Mouse (Mus musculus) hindbrain, embryonic 15.5 days (tissue): ENCODE measurements around the gene Gns. TPM values are rescaled to one million over a fixed set of nuclear protein-coding genes. Genes with fewer than 3 reads are reported as not detected.

Source experiments
- ATAC-seq: fragments of 200-750 bp; cut with Nextera tagmentation; 2 replicates; pipeline ENCODE4 v1.8.0; 2017; ENCODE audit warnings: low read depth, moderate number of reproducible peaks, moderate TSS enrichment; ENCODE audit not compliant: low FRiP score
- H3K27ac ChIP-seq: fragments of 300-500 bp; sonication (generic); replicated peaks from 2 replicates; pipeline ENCODE4 v1.5.1; 2015; ENCODE audit warnings: mild to moderate bottlenecking, inconsistent platforms
- H3K27me3 ChIP-seq: fragments of 300-500 bp; sonication (generic); 2 replicates; pipeline ENCODE4 v1.6.1; 2015; ENCODE audit warnings: control low read depth, inconsistent platforms
- H3K36me3 ChIP-seq: fragments of 300-500 bp; sonication (generic); 2 replicates; pipeline ENCODE4 v1.6.1; 2015; ENCODE audit warnings: control low read depth, inconsistent platforms
- H3K4me1 ChIP-seq: fragments of 300-500 bp; sonication (generic); replicated peaks from 2 replicates; pipeline ENCODE4 v1.6.1; 2015; ENCODE audit warnings: control low read depth, inconsistent platforms
- H3K4me2 ChIP-seq: fragments of 300-500 bp; sonication (generic); 2 replicates; pipeline ENCODE4 v1.6.1; 2015; ENCODE audit warnings: moderate library complexity, mild to moderate bottlenecking, inconsistent platforms
- H3K4me3 ChIP-seq: fragments of 300-500 bp; sonication (generic); 2 replicates; pipeline ENCODE4 v1.5.1; 2015; ENCODE audit warnings: mild to moderate bottlenecking, inconsistent platforms
- H3K9ac ChIP-seq: fragments of 300-500 bp; sonication (generic); 2 replicates; pipeline ENCODE4 v1.6.1; 2015; ENCODE audit warnings: inconsistent platforms
- H3K9me3 ChIP-seq: fragments of 300-500 bp; sonication (generic); 2 replicates; pipeline ENCODE4 v1.6.1; 2016; ENCODE audit warnings: control low read depth, inconsistent platforms
- WGBS: fragments of 180-500 bp; shearing (Covaris S2); methylation state at CpG from one replicate; pipeline ENCODE4 v1.1.7; 2015; 5-methylcytosine and 5-hydroxymethylcytosine counted together
- polyA plus RNA-seq: library from polyadenylated mRNA; unstranded; fragments of >200 nt; fragmentation: Nextera tagmentation; extraction: Ambion mirVana; gene quantifications from 2 replicates; pipeline ENCODE4 v1.2.1, GENCODE M21; 2015

Gns gene
- polyA plus RNA-seq, 1 experiment from 2014 or later: 42.5 TPM

DNA sequence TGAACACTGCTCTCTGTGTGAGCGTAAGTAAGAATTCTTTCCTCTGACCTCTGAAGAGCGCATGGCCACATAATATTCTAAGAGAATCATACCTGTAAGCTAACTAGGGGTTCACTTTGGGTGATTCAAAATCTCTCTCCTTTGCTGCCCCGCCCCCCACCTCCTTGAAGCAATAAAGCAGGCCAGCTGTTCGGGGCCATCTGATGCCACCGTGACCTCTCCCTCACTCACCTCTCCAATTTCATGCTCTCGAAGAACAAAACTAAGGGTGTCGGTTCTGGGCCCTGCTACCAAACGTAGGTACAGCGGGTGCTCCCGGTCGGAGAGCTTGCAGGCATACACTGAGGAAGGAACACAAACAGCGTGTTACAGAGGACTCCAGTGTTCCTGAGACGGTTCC is 49.2 kb downstream of the Gns start:
- Histone ChIP-seq H3K9me3 (no peaks in the 10 kb centered on the region), H3K27ac (no peak overlapping the region), H3K4me1 (peaks cover 9% of the 10 kb centered on the region; the same call in 1 of the 2 replicates), H3K9ac (no peak overlapping the region), H3K27me3 (no peaks in the 10 kb centered on the region), H3K4me2 (no peak overlapping the region), H3K4me3 (no peak overlapping the region), H3K36me3 (no peaks in the 10 kb centered on the region)
- ATAC-seq: no peak
- WGBS: 88% methylated on average over 13 of the region's 13 CpGs

- Histone ChIP-seq H3K27ac (no peak overlapping the region), H3K27me3 (no peaks in the 10 kb centered on the region), H3K36me3 (no peaks in the 10 kb centered on the region), H3K9ac (no peak overlapping the region), H3K4me2 (no peak overlapping the region), H3K4me3 (no peak overlapping the region), H3K4me1 (peaks cover 37% of the 10 kb centered on the region), H3K9me3 (no peaks in the 10 kb centered on the region)
- 71% methylated on average over 14 of the region's 14 CpGs for WGBS
- ATAC-seq: no peak
Observed at GRCm38 (mm10) chr10:121418835-121419234, 53.9 kb downstream of the Gns start.

- Histone ChIP-seq H3K27me3 (no peaks in the 10 kb centered on the region), H3K4me2 (no peak overlapping the region), H3K9ac (no peak overlapping the region), H3K36me3 (no peaks in the 10 kb centered on the region), H3K4me3 (no peak overlapping the region), H3K4me1 (peaks cover 44% of the 10 kb centered on the region), H3K27ac (no peak overlapping the region), H3K9me3 (no peaks in the 10 kb centered on the region)
- 56% methylated on average over 22 of the region's 22 CpGs for WGBS
- peak; percentile 15; the same call in 1 of the 2 replicates for ATAC-seq
Observed at GRCm38 (mm10) chr10:121419640-121420470, 55.0 kb downstream of the Gns start.

DNA sequence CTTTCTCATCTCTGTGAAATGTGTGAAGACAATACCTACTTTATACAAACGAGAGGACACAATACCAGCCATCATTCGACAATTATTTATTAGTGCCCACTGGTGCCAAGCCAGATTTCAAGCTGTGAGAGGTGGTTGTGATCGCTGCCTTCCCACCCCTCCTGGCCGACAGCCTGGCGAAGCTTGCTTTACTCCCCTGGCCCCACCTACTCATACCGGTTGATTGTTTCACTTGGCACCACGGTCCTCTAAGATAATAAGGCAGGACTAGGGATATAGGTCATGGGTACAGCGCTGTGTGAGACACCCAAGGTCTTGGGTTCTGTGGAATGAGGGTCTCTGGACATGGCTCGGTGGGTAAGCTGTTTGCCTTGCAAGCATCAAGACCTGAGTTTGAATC is 56.1 kb downstream of the Gns start:
- no peak overlapping the region for H3K4me2 ChIP-seq
- no peaks in the 10 kb centered on the region for H3K27me3 ChIP-seq
- ATAC-seq: no peak
- peaks cover 47% of the 10 kb centered on the region for H3K4me1 ChIP-seq
- H3K36me3 ChIP-seq: no peaks in the 10 kb centered on the region
- no peak overlapping the region for H3K27ac ChIP-seq
- H3K4me3 ChIP-seq: no peak overlapping the region
- 50% methylated on average over 9 of the region's 9 CpGs for WGBS
- no peaks in the 10 kb centered on the region for H3K9me3 ChIP-seq
- H3K9ac ChIP-seq: no peak overlapping the region

DNA sequence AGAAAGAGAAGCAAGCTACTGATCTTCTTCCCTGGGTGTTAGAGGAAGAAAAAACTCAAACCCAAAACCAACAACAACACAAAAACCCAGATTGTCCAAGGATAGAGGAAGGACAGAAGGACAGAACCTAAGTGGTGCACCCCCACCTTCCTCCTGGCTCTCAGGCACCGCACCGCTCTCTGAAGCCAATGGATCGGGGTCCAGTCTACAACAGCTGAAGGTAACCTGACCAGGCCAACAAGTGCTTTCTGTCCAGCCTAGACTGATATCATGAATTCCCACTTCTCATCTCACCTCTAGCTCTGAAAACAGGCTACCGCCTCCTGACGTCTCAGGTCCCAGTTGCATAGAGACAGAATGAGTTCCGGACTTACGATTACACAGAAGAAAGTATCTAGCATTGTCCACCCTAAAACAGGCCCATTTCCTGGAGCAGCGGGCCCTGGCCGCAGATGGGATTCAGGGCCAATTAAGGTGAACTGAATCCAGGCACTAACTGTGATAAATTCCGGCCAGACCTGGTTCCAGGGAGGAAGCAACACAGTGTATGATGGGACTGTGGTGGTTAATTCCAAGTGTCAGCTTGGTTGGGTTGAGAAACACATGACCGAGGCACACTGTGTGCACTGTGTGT is 56.9 kb downstream of the Gns start:
- Histone ChIP-seq H3K27me3 (no peaks in the 10 kb centered on the region), H3K4me3 (no peak overlapping the region), H3K9ac (no peak overlapping the region), H3K4me1 (peaks cover 45% of the 10 kb centered on the region), H3K27ac (no peak overlapping the region), H3K9me3 (no peaks in the 10 kb centered on the region), H3K36me3 (no peaks in the 10 kb centered on the region), H3K4me2 (no peak overlapping the region)
- ATAC-seq: no peak
- 91% methylated on average over 11 of the region's 11 CpGs for WGBS

DNA sequence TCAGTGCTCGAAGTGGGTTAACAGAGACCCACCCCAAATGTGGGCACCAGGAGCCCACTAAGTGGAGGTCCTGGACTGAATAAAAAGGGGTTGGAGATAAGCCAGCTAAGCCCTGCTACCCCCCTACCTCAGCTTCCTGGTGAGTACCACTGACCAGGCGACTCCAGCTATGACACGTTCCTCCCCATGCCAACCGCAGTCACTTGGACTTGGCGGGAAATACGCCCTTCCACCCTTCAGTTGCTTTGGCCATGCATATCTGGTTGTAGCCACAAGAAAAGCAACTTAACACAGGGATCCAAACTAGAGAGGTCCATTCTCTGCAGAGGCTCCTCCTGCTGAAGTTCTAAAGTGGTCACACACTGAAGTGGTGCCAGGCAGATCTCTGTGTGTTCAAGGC is 57.4 kb downstream of the Gns start:
- Histone ChIP-seq H3K36me3 (no peaks in the 10 kb centered on the region), H3K27me3 (no peaks in the 10 kb centered on the region), H3K9ac (no peak overlapping the region), H3K4me1 (peaks cover 44% of the 10 kb centered on the region), H3K27ac (no peak overlapping the region), H3K9me3 (no peaks in the 10 kb centered on the region), H3K4me2 (no peak overlapping the region), H3K4me3 (no peak overlapping the region)
- 93% methylated on average over 6 of the region's 6 CpGs for WGBS
- ATAC-seq: no peak

- Histone ChIP-seq H3K9ac (no peak overlapping the region), H3K36me3 (no peaks in the 10 kb centered on the region), H3K4me1 (peaks cover 45% of the 10 kb centered on the region), H3K4me3 (no peak overlapping the region), H3K27ac (peak overlapping the region; percentile 73), H3K27me3 (no peaks in the 10 kb centered on the region), H3K4me2 (no peak overlapping the region), H3K9me3 (no peaks in the 10 kb centered on the region)
- WGBS: 29% methylated on average over 16 of the region's 16 CpGs
- peak; percentile 76; the same call in 1 of the 2 replicates for ATAC-seq
Observed at GRCm38 (mm10) chr10:121423541-121424349, 58.9 kb downstream of the Gns start.

GRCm38 (mm10) chr10:121424455-121424854 is 59.6 kb downstream of the Gns start:
- H3K4me1 ChIP-seq: peaks cover 44% of the 10 kb centered on the region
- H3K4me3 ChIP-seq: no peak overlapping the region
- H3K9ac ChIP-seq: no peak overlapping the region
- no peaks in the 10 kb centered on the region for H3K36me3 ChIP-seq
- ATAC-seq: no peak
- 55% methylated on average over 3 of the region's 3 CpGs for WGBS
- H3K27ac ChIP-seq: peak overlapping the region; percentile 73
- H3K9me3 ChIP-seq: no peaks in the 10 kb centered on the region
- H3K27me3 ChIP-seq: no peaks in the 10 kb centered on the region
- H3K4me2 ChIP-seq: no peak overlapping the region

- Histone ChIP-seq H3K4me2 (no peak overlapping the region), H3K9ac (no peak overlapping the region), H3K36me3 (no peaks in the 10 kb centered on the region), H3K27me3 (no peaks in the 10 kb centered on the region), H3K27ac (no peak overlapping the region), H3K4me3 (no peak overlapping the region), H3K9me3 (no peaks in the 10 kb centered on the region), H3K4me1 (peaks cover 44% of the 10 kb centered on the region)
- no peak for ATAC-seq
- WGBS: 89% methylated on average over 5 of the region's 5 CpGs
Observed at GRCm38 (mm10) chr10:121425079-121425478, 60.2 kb downstream of the Gns start.

DNA sequence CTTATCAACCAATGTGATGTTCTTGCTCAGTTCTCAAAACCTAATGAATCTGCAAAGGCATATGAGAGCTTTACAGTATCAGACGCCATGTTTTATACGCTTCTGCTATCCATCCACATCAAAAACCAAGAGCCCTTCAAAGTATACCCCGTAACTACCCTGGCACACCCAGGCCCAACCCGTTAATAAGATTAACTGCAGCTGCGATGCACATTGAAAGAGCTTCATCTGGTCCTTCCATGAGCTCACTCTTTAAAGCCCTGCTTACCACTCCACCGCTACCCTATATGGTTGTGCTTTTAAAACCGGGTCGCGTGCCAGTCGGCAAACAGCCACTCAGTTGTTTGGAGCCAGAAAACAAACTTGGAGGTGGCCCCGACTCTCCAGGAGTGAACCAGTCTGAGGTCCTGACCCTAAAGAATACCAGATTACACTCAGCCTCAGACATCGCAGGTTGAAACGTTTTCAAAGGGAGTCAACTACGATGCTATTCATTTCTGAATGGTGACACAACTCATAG is 60.7 kb downstream of the Gns start:
- Histone ChIP-seq H3K9me3 (no peaks in the 10 kb centered on the region), H3K4me2 (no peak overlapping the region), H3K4me1 (peaks cover 45% of the 10 kb centered on the region), H3K4me3 (no peak overlapping the region), H3K9ac (no peak overlapping the region), H3K27me3 (no peaks in the 10 kb centered on the region), H3K36me3 (no peaks in the 10 kb centered on the region), H3K27ac (no peak overlapping the region)
- WGBS: 84% methylated on average over 14 of the region's 14 CpGs
- ATAC-seq: no peak

DNA sequence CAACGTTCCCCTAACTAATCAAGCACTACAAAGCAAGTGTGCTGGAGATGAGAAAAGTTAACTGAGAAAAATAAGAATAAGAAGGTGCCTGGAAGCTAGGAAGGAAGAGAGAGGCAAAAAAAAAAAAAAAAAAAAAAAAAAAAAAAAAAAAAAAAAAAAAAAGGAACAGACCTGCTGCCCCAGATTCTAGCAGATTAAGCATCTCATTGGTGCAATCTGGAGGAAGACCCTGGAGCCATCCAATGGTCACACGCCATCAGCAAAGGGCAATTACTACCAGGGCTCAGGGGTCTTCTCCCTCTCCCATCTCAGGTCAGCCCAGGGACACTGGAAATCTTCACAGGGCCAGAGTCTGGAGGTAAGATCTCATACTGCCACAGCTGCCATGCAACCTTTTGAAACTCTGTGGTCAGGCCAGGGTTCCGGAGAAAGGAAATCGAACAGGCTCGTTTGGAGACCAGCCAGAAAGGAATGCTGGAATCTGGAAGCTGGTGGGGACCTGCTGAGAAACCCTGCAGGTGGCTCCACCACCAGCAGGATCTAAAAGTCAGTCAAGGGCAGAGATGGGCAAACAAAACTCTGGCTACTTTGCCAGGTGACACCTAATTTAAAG is 61.7 kb downstream of the Gns start:
- Histone ChIP-seq H3K4me2 (no peak overlapping the region), H3K4me3 (no peak overlapping the region), H3K36me3 (no peaks in the 10 kb centered on the region), H3K9ac (no peak overlapping the region), H3K27me3 (no peaks in the 10 kb centered on the region), H3K27ac (no peak overlapping the region), H3K4me1 (peaks cover 45% of the 10 kb centered on the region), H3K9me3 (no peaks in the 10 kb centered on the region)
- no peak for ATAC-seq
- 31% methylated on average over 5 of the region's 5 CpGs for WGBS
